Mouse (Mus musculus): ENCODE data around the gene Dhrs13. TPM values are rescaled to one million over a fixed set of nuclear protein-coding genes. Genes with fewer than 3 reads are reported as not detected.
"Not testable (repeated sequence)": the region's sequence is repeated elsewhere in the genome, so short reads cannot be mapped to it uniquely, and the experiment has no call there.

Dhrs13 gene
- polyA plus RNA-seq, 1 experiment from 2014 or later = 14.4 TPM

GRCm38 (mm10) chr11:78048637-78049036 is 16.6 kb downstream of the Dhrs13 start:
- not testable (repeated sequence) for H3K4me2 ChIP-seq (ENCODE audit: low read length); H3K9me3 ChIP-seq (ENCODE audit: control insufficient read depth, low read length); H3K27ac ChIP-seq (replicated peaks in 1 of 2; ENCODE audit: control insufficient read depth in 1 of 2, insufficient read depth in 1 of 2, low read depth in 2 of 2, low read length in 2 of 2); H3K27me3 ChIP-seq (ENCODE audit: control insufficient read depth, insufficient read depth, low read length); ATAC-seq (ENCODE audit: insufficient number of reproducible peaks, insufficient read depth, low FRiP score, low read depth); H3K4me3 ChIP-seq (ENCODE audit: control insufficient read depth in 1 of 2, insufficient read depth in 1 of 2, low read depth in 1 of 2, low read length in 2 of 2); H3K9ac ChIP-seq (ENCODE audit: low read length)
- H3K4me1 ChIP-seq (ENCODE audit: control insufficient read depth in 2 of 2, insufficient read depth in 2 of 2, low read length in 2 of 2) = peaks cover 11 to 13% of the 10 kb centered on the region in 2 experiments
- 100% methylated on average over 2 of the region's 4 CpGs for WGBS
- peaks cover 37% of the 10 kb centered on the region for H3K36me3 ChIP-seq (ENCODE audit: control insufficient read depth, insufficient read depth, low read length)

GRCm38 (mm10) chr11:78053078-78053477 is 21.0 kb downstream of the Dhrs13 start:
- no peak overlapping the region for H3K27ac ChIP-seq (replicated peaks in 1 of 2; ENCODE audit: control insufficient read depth in 1 of 2, insufficient read depth in 1 of 2, low read depth in 2 of 2, low read length in 2 of 2)
- H3K9me3 ChIP-seq (ENCODE audit: control insufficient read depth, low read length) = no peaks in the 10 kb centered on the region
- peaks cover 76% of the 10 kb centered on the region for H3K36me3 ChIP-seq (ENCODE audit: control insufficient read depth, insufficient read depth, low read length)
- H3K27me3 ChIP-seq (ENCODE audit: control insufficient read depth, insufficient read depth, low read length) = no peaks in the 10 kb centered on the region
- H3K4me2 ChIP-seq (ENCODE audit: low read length) = no peak overlapping the region
- 77% methylated on average over 8 of the region's 8 CpGs for WGBS
- ATAC-seq (ENCODE audit: insufficient number of reproducible peaks, insufficient read depth, low FRiP score, low read depth) = 0 out of 2 replicates have a peak, but pooled peaks have one; percentile 31
- H3K4me3 ChIP-seq (ENCODE audit: control insufficient read depth in 1 of 2, insufficient read depth in 1 of 2, low read depth in 1 of 2, low read length in 2 of 2) = no peak overlapping the region
- H3K9ac ChIP-seq (ENCODE audit: low read length) = no peak overlapping the region
- no peaks in the 10 kb centered on the region for H3K4me1 ChIP-seq (ENCODE audit: control insufficient read depth in 2 of 2, insufficient read depth in 2 of 2, low read length in 2 of 2)

- Histone ChIP-seq H3K9me3 (ENCODE audit: control insufficient read depth, low read length) (no peaks in the 10 kb centered on the region), H3K4me2 (ENCODE audit: low read length) (no peak overlapping the region), H3K4me1 (ENCODE audit: control insufficient read depth in 2 of 2, insufficient read depth in 2 of 2, low read length in 2 of 2) (no peaks in the 10 kb centered on the region), H3K4me3 (ENCODE audit: control insufficient read depth in 1 of 2, insufficient read depth in 1 of 2, low read depth in 1 of 2, low read length in 2 of 2) (no peak overlapping the region), H3K27ac (replicated peaks in 1 of 2; ENCODE audit: control insufficient read depth in 1 of 2, insufficient read depth in 1 of 2, low read depth in 2 of 2, low read length in 2 of 2) (no peak overlapping the region), H3K9ac (ENCODE audit: low read length) (no peak overlapping the region), H3K36me3 (ENCODE audit: control insufficient read depth, insufficient read depth, low read length) (peaks cover 73% of the 10 kb centered on the region), H3K27me3 (ENCODE audit: control insufficient read depth, insufficient read depth, low read length) (no peaks in the 10 kb centered on the region)
- no peak for ATAC-seq (ENCODE audit: insufficient number of reproducible peaks, insufficient read depth, low FRiP score, low read depth)
- WGBS = 82% methylated on average over 8 of the region's 8 CpGs
Measured at GRCm38 (mm10) chr11:78056946-78057345, 24.9 kb downstream of the Dhrs13 start.

- peak; percentile 76; the same call in 1 of the 2 replicates for ATAC-seq (ENCODE audit: insufficient number of reproducible peaks, insufficient read depth, low FRiP score, low read depth)
- no peak overlapping the region for H3K9ac ChIP-seq (ENCODE audit: low read length)
- WGBS = 41% methylated on average over 9 of the region's 9 CpGs
- no peaks in the 10 kb centered on the region for H3K4me1 ChIP-seq (ENCODE audit: control insufficient read depth in 2 of 2, insufficient read depth in 2 of 2, low read length in 2 of 2)
- H3K9me3 ChIP-seq (ENCODE audit: control insufficient read depth, low read length) = no peaks in the 10 kb centered on the region
- no peak overlapping the region for H3K27ac ChIP-seq (replicated peaks in 1 of 2; ENCODE audit: control insufficient read depth in 1 of 2, insufficient read depth in 1 of 2, low read depth in 2 of 2, low read length in 2 of 2)
- no peak overlapping the region for H3K4me2 ChIP-seq (ENCODE audit: low read length)
- no peaks in the 10 kb centered on the region for H3K27me3 ChIP-seq (ENCODE audit: control insufficient read depth, insufficient read depth, low read length)
- no peak overlapping the region for H3K4me3 ChIP-seq (ENCODE audit: control insufficient read depth in 1 of 2, insufficient read depth in 1 of 2, low read depth in 1 of 2, low read length in 2 of 2)
- peaks cover 49% of the 10 kb centered on the region for H3K36me3 ChIP-seq (ENCODE audit: control insufficient read depth, insufficient read depth, low read length)
Measured at GRCm38 (mm10) chr11:78059833-78060757, 28.0 kb downstream of the Dhrs13 start.

- 63% methylated on average over 1 of the region's 1 CpGs for whole genome bisulfite sequencing
- Histone ChIP-seq H3K27ac (replicated peaks in 1 of 2; ENCODE audit: control insufficient read depth in 1 of 2, insufficient read depth in 1 of 2, low read depth in 2 of 2, low read length in 2 of 2) (no peak overlapping the region), H3K4me3 (ENCODE audit: control insufficient read depth in 1 of 2, insufficient read depth in 1 of 2, low read depth in 1 of 2, low read length in 2 of 2) (no peak overlapping the region), H3K9me3 (ENCODE audit: control insufficient read depth, low read length) (no peaks in the 10 kb centered on the region), H3K36me3 (ENCODE audit: control insufficient read depth, insufficient read depth, low read length) (peaks cover 26% of the 10 kb centered on the region), H3K4me2 (ENCODE audit: low read length) (no peak overlapping the region), H3K4me1 (ENCODE audit: control insufficient read depth in 2 of 2, insufficient read depth in 2 of 2, low read length in 2 of 2) (no peaks in the 10 kb centered on the region), H3K9ac (ENCODE audit: low read length) (no peak overlapping the region), H3K27me3 (ENCODE audit: control insufficient read depth, insufficient read depth, low read length) (no peaks in the 10 kb centered on the region)
- no peak for ATAC-seq (ENCODE audit: insufficient number of reproducible peaks, insufficient read depth, low FRiP score, low read depth)
Measured at GRCm38 (mm10) chr11:78062563-78062962, 30.5 kb downstream of the Dhrs13 start.

- H3K4me2 ChIP-seq (ENCODE audit: low read length) = no peak overlapping the region
- 34% methylated on average over 2 of the region's 2 CpGs for WGBS
Measured at GRCm38 (mm10) chr11:78065906-78066305, 33.8 kb downstream of the Dhrs13 start.

GRCm38 (mm10) chr11:78066641-78067040 is 34.6 kb downstream of the Dhrs13 start:
- no peak for ATAC-seq (ENCODE audit: insufficient number of reproducible peaks, insufficient read depth, low FRiP score, low read depth)
- WGBS = 64% methylated on average over 2 of the region's 2 CpGs
- Histone ChIP-seq H3K4me3 (ENCODE audit: control insufficient read depth in 1 of 2, insufficient read depth in 1 of 2, low read depth in 1 of 2, low read length in 2 of 2) (no peak overlapping the region), H3K4me2 (ENCODE audit: low read length) (no peak overlapping the region), H3K9me3 (ENCODE audit: control insufficient read depth, low read length) (no peaks in the 10 kb centered on the region), H3K36me3 (ENCODE audit: control insufficient read depth, insufficient read depth, low read length) (no peaks in the 10 kb centered on the region), H3K4me1 (ENCODE audit: control insufficient read depth in 2 of 2, insufficient read depth in 2 of 2, low read length in 2 of 2) (no peaks in the 10 kb centered on the region), H3K27me3 (ENCODE audit: control insufficient read depth, insufficient read depth, low read length) (no peaks in the 10 kb centered on the region), H3K9ac (ENCODE audit: low read length) (no peak overlapping the region), H3K27ac (replicated peaks in 1 of 2; ENCODE audit: control insufficient read depth in 1 of 2, insufficient read depth in 1 of 2, low read depth in 2 of 2, low read length in 2 of 2) (no peak overlapping the region)

More at GRCm38 (mm10) chr11:78065906-78066305, 33.8 kb downstream of the Dhrs13 start:
- Histone ChIP-seq H3K27me3 (ENCODE audit: control insufficient read depth, insufficient read depth, low read length) (no peaks in the 10 kb centered on the region), H3K4me1 (ENCODE audit: control insufficient read depth in 2 of 2, insufficient read depth in 2 of 2, low read length in 2 of 2) (no peaks in the 10 kb centered on the region), H3K36me3 (ENCODE audit: control insufficient read depth, insufficient read depth, low read length) (no peaks in the 10 kb centered on the region), H3K4me3 (ENCODE audit: control insufficient read depth in 1 of 2, insufficient read depth in 1 of 2, low read depth in 1 of 2, low read length in 2 of 2) (no peak overlapping the region), H3K9me3 (ENCODE audit: control insufficient read depth, low read length) (no peaks in the 10 kb centered on the region), H3K27ac (replicated peaks in 1 of 2; ENCODE audit: control insufficient read depth in 1 of 2, insufficient read depth in 1 of 2, low read depth in 2 of 2, low read length in 2 of 2) (no peak overlapping the region), H3K9ac (ENCODE audit: low read length) (no peak overlapping the region)
- ATAC-seq (ENCODE audit: insufficient number of reproducible peaks, insufficient read depth, low FRiP score, low read depth) = no peak
